Mouse (Mus musculus): ENCODE results near the gene Rad23b.

Gene Rad23b

DNA sequence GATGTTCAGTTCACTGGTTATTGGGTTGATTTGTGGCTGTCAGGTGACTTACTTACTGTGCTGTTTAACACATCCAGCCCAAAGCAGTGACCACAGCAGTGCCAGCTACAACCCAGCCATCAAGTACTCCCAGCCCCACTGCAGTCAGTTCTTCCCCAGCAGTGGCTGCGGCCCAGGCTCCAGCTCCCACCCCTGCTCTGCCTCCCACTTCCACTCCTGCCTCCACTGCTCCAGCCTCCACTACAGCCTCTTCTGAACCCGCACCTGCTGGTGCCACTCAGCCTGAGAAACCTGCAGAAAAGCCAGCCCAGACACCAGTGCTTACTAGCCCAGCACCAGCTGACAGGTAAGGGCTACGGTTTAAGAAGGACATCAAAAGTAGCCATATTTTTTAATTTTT lies 20.3 kb downstream of the Rad23b start:
- no peak for TF ChIP-seq NANOG (IDR thresholded peaks at IDR 0.05; ENCODE audit: borderline replicate concordance, low read length)
- TF ChIP-seq CTCF (conservative IDR thresholded peaks at IDR 0.05; ENCODE audit: low read length) = no peak
- no peak for TF ChIP-seq POU5F1 (IDR thresholded peaks at IDR 0.05; ENCODE audit: borderline replicate concordance, low read length)
- Histone ChIP-seq H3K36me3 (ENCODE audit: insufficient read depth, low read length) (peaks cover 92% of the 10 kb centered on the region), H3K4me1 (replicated peaks; ENCODE audit: low read depth, low read length) (peaks cover 34% of the 10 kb centered on the region), H3K9me3 (ENCODE audit: low read length) (no peaks in the 10 kb centered on the region), H3K27me3 (ENCODE audit: insufficient read depth, low read length) (no peaks in the 10 kb centered on the region), H3K4me3 (replicated peaks; ENCODE audit: low read length) (no peak overlapping the region)

DNA sequence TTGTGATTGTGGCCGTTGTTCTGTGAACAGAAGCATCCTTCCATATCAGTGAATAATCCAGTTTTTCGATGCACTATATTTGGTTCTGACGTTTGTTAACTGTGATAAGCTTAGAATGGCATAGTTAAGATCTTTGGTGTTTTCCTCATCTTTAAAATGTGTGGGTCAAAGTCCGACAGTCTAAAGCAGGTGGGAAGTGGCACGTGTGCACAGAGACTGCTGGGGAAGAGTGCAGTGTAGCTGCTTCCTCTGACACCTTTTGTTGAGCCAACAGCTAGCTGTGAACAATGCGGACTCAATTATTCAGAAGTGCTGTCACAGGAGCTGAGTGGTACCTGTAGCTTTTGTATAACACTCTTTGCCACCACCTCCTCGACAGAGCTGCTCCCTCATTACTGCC lies 21.5 kb downstream of the Rad23b start:
- Histone ChIP-seq H3K9me3 (ENCODE audit: low read length) (no peaks in the 10 kb centered on the region), H3K4me1 (replicated peaks; ENCODE audit: low read depth, low read length) (peaks cover 33% of the 10 kb centered on the region), H3K36me3 (ENCODE audit: insufficient read depth, low read length) (peaks cover 90% of the 10 kb centered on the region), H3K4me3 (replicated peaks; ENCODE audit: low read length) (no peak overlapping the region), H3K27me3 (ENCODE audit: insufficient read depth, low read length) (no peaks in the 10 kb centered on the region)
- no peak for TF ChIP-seq NANOG (IDR thresholded peaks at IDR 0.05; ENCODE audit: borderline replicate concordance, low read length)
- TF ChIP-seq POU5F1 (IDR thresholded peaks at IDR 0.05; ENCODE audit: borderline replicate concordance, low read length) = no peak
- no peak for TF ChIP-seq CTCF (conservative IDR thresholded peaks at IDR 0.05; ENCODE audit: low read length)

DNA sequence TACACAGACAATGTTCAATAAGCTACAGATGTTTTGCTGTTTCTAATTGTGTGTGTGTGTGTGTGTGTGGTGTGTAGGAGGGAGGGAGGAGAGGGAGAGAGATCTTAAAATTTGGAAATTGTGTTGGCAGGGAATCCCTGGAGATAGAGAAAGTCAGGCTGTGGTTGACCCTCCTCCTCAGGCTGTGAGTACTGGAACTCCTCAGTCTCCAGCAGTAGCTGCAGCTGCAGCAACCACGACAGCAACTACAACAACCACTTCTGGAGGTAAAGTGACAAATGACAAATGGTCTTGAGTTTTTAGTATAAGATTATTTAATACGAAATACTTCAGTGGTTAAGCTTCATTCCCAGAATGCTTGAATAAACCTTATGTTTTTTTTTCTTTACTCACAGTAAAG lies 32.5 kb downstream of the Rad23b start:
- TF ChIP-seq POU5F1 (IDR thresholded peaks at IDR 0.05; ENCODE audit: borderline replicate concordance, low read length) (no peak), CTCF (conservative IDR thresholded peaks at IDR 0.05; ENCODE audit: low read length) (no peak), NANOG (IDR thresholded peaks at IDR 0.05; ENCODE audit: borderline replicate concordance, low read length) (no peak)
- Histone ChIP-seq H3K27me3 (ENCODE audit: insufficient read depth, low read length) (no peaks in the 10 kb centered on the region), H3K9me3 (ENCODE audit: low read length) (no peaks in the 10 kb centered on the region), H3K36me3 (ENCODE audit: insufficient read depth, low read length) (peaks cover 97% of the 10 kb centered on the region), H3K4me1 (replicated peaks; ENCODE audit: low read depth, low read length) (peaks cover 21% of the 10 kb centered on the region), H3K4me3 (replicated peaks; ENCODE audit: low read length) (no peak overlapping the region)

DNA sequence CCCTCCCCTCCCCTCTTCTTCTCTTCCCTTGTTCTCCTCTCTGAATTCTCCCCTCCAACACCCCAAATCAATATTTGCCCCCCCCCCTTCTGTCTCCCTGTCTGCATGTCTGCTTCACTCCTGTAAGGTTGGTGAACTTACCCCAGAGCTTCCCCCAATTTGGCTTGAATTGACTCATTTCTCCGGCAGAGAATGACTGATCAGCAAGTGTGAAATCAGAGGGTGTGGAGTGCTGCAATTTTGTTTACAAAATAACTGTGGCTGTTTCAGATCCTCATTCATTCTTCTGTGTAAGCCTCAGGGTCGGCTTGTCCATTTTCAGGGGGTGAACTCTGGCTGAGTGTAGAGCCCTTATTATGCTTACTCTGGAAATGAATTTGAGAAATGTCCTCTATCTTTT lies 36.9 kb downstream of the Rad23b start:
- H3K9me3 ChIP-seq (ENCODE audit: low read length) = no peaks in the 10 kb centered on the region
- H3K36me3 ChIP-seq (ENCODE audit: insufficient read depth, low read length) = peaks cover 91% of the 10 kb centered on the region
- H3K27me3 ChIP-seq (ENCODE audit: insufficient read depth, low read length) = no peaks in the 10 kb centered on the region
- H3K4me1 ChIP-seq (replicated peaks; ENCODE audit: low read depth, low read length) = peaks cover 28% of the 10 kb centered on the region
- no peak for TF ChIP-seq POU5F1 (IDR thresholded peaks at IDR 0.05; ENCODE audit: borderline replicate concordance, low read length)
- no peak for TF ChIP-seq CTCF (conservative IDR thresholded peaks at IDR 0.05; ENCODE audit: low read length)
- TF ChIP-seq NANOG (IDR thresholded peaks at IDR 0.05; ENCODE audit: borderline replicate concordance, low read length) = no peak
- H3K4me3 ChIP-seq (replicated peaks; ENCODE audit: low read length) = no peak overlapping the region

DNA sequence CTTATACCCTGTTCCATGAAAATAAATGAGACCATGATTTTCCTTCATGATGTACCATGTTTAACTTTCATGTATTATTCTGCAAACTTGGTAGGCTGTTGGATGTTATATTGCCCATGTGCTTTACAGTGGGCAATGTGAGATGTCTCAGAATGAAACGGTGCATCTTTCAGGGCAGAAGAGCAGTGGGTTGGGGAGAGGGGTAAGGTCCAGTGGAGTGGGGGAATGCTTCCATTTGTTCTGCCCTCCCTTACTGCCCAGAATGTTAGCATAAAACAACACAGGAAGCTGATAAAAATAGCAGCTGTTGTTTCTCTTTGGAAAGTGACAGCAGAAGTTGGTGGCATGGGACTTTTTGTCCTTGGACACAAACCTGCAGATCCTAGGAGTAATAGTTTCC lies 41.6 kb downstream of the Rad23b start:
- Histone ChIP-seq H3K27me3 (ENCODE audit: insufficient read depth, low read length) (no peaks in the 10 kb centered on the region), H3K36me3 (ENCODE audit: insufficient read depth, low read length) (peaks cover 58% of the 10 kb centered on the region), H3K9me3 (ENCODE audit: low read length) (no peaks in the 10 kb centered on the region), H3K4me3 (replicated peaks; ENCODE audit: low read length) (no peak overlapping the region), H3K4me1 (replicated peaks; ENCODE audit: low read depth, low read length) (peaks cover 26% of the 10 kb centered on the region)
- TF ChIP-seq NANOG (IDR thresholded peaks at IDR 0.05; ENCODE audit: borderline replicate concordance, low read length) = no peak
- no peak for TF ChIP-seq POU5F1 (IDR thresholded peaks at IDR 0.05; ENCODE audit: borderline replicate concordance, low read length)
- no peak for TF ChIP-seq CTCF (conservative IDR thresholded peaks at IDR 0.05; ENCODE audit: low read length)

DNA sequence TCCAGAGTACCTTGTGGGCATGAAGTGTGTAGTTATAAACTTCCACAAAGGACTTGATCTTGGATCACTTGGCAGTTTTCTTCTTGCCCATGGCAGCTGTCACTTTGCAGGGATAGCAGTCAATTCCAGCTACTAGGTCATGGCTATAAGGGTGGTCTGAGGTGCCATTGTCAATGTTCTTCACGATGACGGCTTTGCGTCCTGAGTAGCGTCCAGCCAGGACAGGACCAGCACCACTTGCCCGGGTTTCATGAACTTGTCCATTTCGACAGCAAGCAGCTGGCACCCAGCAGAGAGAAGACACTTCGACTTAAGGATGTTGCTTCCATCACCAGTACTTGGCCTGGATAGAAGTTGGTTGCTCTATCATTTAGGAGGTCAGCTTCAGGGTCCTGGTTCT lies 42.6 kb downstream of the Rad23b start:
- H3K4me3 ChIP-seq (replicated peaks; ENCODE audit: low read length) = no peak overlapping the region
- H3K9me3 ChIP-seq (ENCODE audit: low read length) = no peaks in the 10 kb centered on the region
- peaks cover 48% of the 10 kb centered on the region for H3K36me3 ChIP-seq (ENCODE audit: insufficient read depth, low read length)
- H3K27me3 ChIP-seq (ENCODE audit: insufficient read depth, low read length) = no peaks in the 10 kb centered on the region
- peaks cover 19% of the 10 kb centered on the region for H3K4me1 ChIP-seq (replicated peaks; ENCODE audit: low read depth, low read length)
- no peak for TF ChIP-seq POU5F1 (IDR thresholded peaks at IDR 0.05; ENCODE audit: borderline replicate concordance, low read length)
- no peak for TF ChIP-seq CTCF (conservative IDR thresholded peaks at IDR 0.05; ENCODE audit: low read length)
- TF ChIP-seq NANOG (IDR thresholded peaks at IDR 0.05; ENCODE audit: borderline replicate concordance, low read length) = no peak

DNA sequence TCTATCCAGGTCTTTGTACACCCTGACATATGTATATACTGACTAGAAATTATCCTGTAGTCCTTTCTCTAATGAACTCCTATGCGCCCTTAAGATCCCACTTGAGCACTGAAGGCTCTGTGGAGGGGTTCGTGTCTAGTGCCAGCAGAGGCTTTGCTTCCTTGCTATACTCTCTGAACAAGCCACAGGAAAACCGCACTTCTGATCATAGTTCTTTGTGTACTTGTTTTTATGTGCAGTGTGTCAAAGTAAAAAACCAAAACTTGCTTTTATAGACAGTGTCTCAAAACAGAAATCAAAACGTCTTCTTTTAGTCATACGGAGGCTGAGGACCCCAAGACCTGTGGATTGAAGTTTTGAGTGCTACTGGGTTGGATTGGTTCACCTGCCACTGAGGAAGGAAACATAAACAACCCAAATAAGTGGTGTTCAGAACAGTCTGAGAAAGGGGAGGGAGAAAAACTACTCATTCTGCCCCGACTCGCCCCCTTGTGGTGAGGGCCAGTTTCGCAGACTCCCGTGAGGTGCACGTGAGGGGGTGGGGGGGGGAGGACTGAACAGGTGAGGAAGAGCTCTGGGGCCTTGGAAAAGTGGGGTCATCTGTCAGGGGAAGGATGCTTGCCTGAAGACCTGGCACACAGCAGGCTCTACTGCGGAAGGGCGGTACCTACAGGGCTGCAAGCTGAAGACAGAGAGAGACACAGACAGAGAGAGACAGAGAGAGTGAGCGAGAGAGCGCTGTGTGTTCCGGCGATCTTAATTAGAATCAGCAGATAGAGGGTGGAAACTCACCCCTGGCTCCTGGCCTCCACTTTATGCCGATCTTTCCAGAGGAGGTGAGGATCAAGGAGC lies 48.3 kb downstream of the Rad23b start:
- H3K9me3 ChIP-seq (ENCODE audit: low read length) = peaks cover 11% of the 10 kb centered on the region
- TF ChIP-seq NANOG (IDR thresholded peaks at IDR 0.05; ENCODE audit: borderline replicate concordance, low read length) (no peak), CTCF (conservative IDR thresholded peaks at IDR 0.05; ENCODE audit: low read length) (peak; percentile 46)
- H3K27me3 ChIP-seq (ENCODE audit: insufficient read depth, low read length) = no peaks in the 10 kb centered on the region
- H3K4me1 ChIP-seq (replicated peaks; ENCODE audit: low read depth, low read length) = peaks cover 18% of the 10 kb centered on the region
- peak overlapping the region; percentile 69 for H3K4me3 ChIP-seq (replicated peaks; ENCODE audit: low read length)
- no peaks in the 10 kb centered on the region for H3K36me3 ChIP-seq (ENCODE audit: insufficient read depth, low read length)

DNA sequence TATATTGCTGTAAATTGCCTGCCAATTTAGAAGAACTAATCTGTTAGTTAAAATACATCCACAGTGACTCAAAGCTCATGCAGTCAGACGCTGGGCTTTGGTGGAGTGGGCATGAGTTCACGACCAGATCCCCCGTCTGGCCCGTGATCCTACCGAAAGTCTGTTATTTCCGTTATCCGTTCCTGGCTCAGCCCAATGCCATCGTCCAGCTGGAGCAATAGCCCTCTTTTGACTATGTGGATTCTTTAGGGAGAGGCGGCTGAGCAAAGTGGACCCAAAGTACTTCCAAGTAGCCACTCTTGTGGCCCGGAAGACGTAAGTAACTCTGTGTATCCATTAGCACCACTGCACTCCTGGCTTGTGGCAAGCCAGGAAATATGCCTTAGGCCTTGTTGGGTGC lies 49.1 kb downstream of the Rad23b start:
- H3K9me3 ChIP-seq (ENCODE audit: low read length) = peaks cover 11% of the 10 kb centered on the region
- H3K27me3 ChIP-seq (ENCODE audit: insufficient read depth, low read length) = no peaks in the 10 kb centered on the region
- peak overlapping the region; percentile 69 for H3K4me3 ChIP-seq (replicated peaks; ENCODE audit: low read length)
- TF ChIP-seq NANOG (IDR thresholded peaks at IDR 0.05; ENCODE audit: borderline replicate concordance, low read length) = no peak
- TF ChIP-seq CTCF (conservative IDR thresholded peaks at IDR 0.05; ENCODE audit: low read length) = no peak
- TF ChIP-seq POU5F1 (IDR thresholded peaks at IDR 0.05; ENCODE audit: borderline replicate concordance, low read length) = no peak
- no peaks in the 10 kb centered on the region for H3K36me3 ChIP-seq (ENCODE audit: insufficient read depth, low read length)
- peaks cover 18% of the 10 kb centered on the region for H3K4me1 ChIP-seq (replicated peaks; ENCODE audit: low read depth, low read length)

DNA sequence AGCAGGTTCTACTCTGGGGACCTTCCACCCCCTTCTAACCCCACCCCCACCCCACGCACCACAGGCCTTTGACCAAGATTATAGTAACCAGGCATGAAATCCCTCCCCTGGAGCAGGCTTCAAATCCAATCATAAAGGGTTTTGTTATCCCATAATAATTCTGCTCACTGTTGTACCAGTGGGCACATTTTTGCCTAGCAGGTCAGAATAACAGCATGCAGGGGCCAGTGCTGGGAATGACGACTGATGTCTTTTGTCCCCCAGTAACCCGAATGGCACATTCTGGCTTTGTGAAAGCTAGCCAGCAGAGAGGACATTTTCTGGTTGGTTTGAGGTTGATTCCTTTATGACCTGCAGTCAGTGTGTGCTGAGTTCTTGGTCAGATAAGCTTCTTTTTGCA lies 55.5 kb downstream of the Rad23b start:
- Histone ChIP-seq H3K9me3 (ENCODE audit: low read length) (peaks cover 15% of the 10 kb centered on the region), H3K36me3 (ENCODE audit: insufficient read depth, low read length) (no peaks in the 10 kb centered on the region), H3K4me1 (replicated peaks; ENCODE audit: low read depth, low read length) (peaks cover 13% of the 10 kb centered on the region), H3K27me3 (ENCODE audit: insufficient read depth, low read length) (no peaks in the 10 kb centered on the region), H3K4me3 (replicated peaks; ENCODE audit: low read length) (no peak overlapping the region)
- TF ChIP-seq CTCF (conservative IDR thresholded peaks at IDR 0.05; ENCODE audit: low read length) (no peak), POU5F1 (IDR thresholded peaks at IDR 0.05; ENCODE audit: borderline replicate concordance, low read length) (no peak), NANOG (IDR thresholded peaks at IDR 0.05; ENCODE audit: borderline replicate concordance, low read length) (no peak)
